Comparison of ENCODE assay signal across 9 mouse cellular contexts in the genomic region with DNA sequence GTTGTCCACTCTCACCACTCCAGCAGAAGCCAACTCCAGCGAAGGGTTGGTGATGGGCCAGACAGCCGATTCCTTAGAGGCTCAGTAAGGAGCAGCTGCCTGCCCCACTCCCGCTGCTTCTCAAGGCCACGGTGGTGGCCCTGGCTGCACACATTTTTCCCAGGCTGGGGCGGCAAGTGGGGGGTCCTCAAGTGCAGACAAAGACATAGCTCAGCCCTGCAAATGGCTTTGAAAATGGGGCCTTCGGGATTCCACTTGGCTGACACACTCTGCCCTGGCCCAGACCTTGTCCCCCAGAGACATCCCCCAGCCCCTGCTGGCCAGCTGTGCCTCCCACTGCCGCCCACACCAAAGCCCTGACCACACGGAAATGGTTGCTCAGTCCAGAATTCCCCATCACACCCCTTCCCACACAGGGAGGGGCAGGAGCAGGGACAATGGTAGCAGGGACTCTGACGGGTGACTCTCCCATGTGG.
DNase-seq lines count a peak whose midpoint lies in the region; ATAC-seq lines count a peak whose summit lies in the region.
"Had no signal": no experiment of that assay in that cellular context is flagged by ENCODE, and none has a peak within 500 bp of the region (broad histone marks: within the 10 kb centered on the region; RNA-seq: fewer than 3 reads in every experiment).

No protein-coding gene starts in this region.

- no peak overlapping the region for H3K4me2 ChIP-seq in forebrain, embryonic 16.5 days (ENCODE audit: low read length)
- H3K4me2 ChIP-seq in forebrain, embryonic 11.5 days (ENCODE audit: low read depth, low read length, severe bottlenecking), result no peak overlapping the region
- no peak overlapping the region for H3K4me2 ChIP-seq in neural tube, embryonic 13.5 days
- no peak overlapping the region for H3K4me2 ChIP-seq in hindbrain, embryonic 15.5 days
- H3K4me2 ChIP-seq: heart, embryonic 13.5 days had no signal

- no peaks in the 10 kb centered on the region for H3K9me3 ChIP-seq in forebrain, embryonic 16.5 days (ENCODE audit: control insufficient read depth, low read length)
- H3K9me3 ChIP-seq in forebrain, embryonic 11.5 days (ENCODE audit: control insufficient read depth, low read length), result no peaks in the 10 kb centered on the region
- no peaks in the 10 kb centered on the region for H3K9me3 ChIP-seq in neural tube, embryonic 13.5 days
- H3K9me3 ChIP-seq in hindbrain, embryonic 15.5 days, result no peaks in the 10 kb centered on the region
- H3K9me3 ChIP-seq: heart, embryonic 13.5 days had no signal

- peak; percentile 52 for ATAC-seq in forebrain, embryonic 16.5 days
- ATAC-seq in forebrain, embryonic 11.5 days (replicated peaks; ENCODE audit: low FRiP score), result no peak; the same call in 1 of the 2 replicates
- peak; percentile 15; the same call in 1 of the 2 replicates for ATAC-seq in neural tube, embryonic 13.5 days (ENCODE audit: low read depth)
- ATAC-seq in hindbrain, embryonic 15.5 days (ENCODE audit: low FRiP score, low read depth), result peak; percentile 67; the same call in 1 of the 2 replicates

- no peak overlapping the region for H3K27ac ChIP-seq in forebrain, embryonic 16.5 days (ENCODE audit: low read length)
- no peak overlapping the region for H3K27ac ChIP-seq in forebrain, embryonic 11.5 days (ENCODE audit: low read depth, low read length)
- 0 out of 2 replicates have a peak overlapping the region, but pooled peaks have one; percentile 23 for H3K27ac ChIP-seq in neural tube, embryonic 13.5 days (replicated peaks)
- no peak overlapping the region for H3K27ac ChIP-seq in hindbrain, embryonic 15.5 days (replicated peaks)
- H3K27ac ChIP-seq: heart, embryonic 13.5 days had no signal

- 38% methylated on average over 9 of the region's 9 CpGs for WGBS in forebrain, embryonic 16.5 days
- 60% methylated on average over 9 of the region's 9 CpGs for WGBS in forebrain, embryonic 11.5 days
- WGBS in neural tube, embryonic 13.5 days, result 34% methylated on average over 9 of the region's 9 CpGs
- WGBS in hindbrain, embryonic 15.5 days, result 23% methylated on average over 9 of the region's 9 CpGs

- no peak overlapping the region for H3K9ac ChIP-seq in forebrain, embryonic 16.5 days (replicated peaks; ENCODE audit: low read depth, low read length)
- no peak overlapping the region for H3K9ac ChIP-seq in forebrain, embryonic 11.5 days (ENCODE audit: low read length)
- H3K9ac ChIP-seq in neural tube, embryonic 13.5 days, result no peak overlapping the region
- no peak overlapping the region for H3K9ac ChIP-seq in hindbrain, embryonic 15.5 days
- H3K9ac ChIP-seq: heart, embryonic 13.5 days had no signal

- H3K4me1 ChIP-seq in forebrain, embryonic 16.5 days (replicated peaks; ENCODE audit: control insufficient read depth, insufficient read depth, low read length), result 0 out of 2 replicates have a peak, but pooled peaks cover 3% of the 10 kb centered on the region
- H3K4me1 ChIP-seq in forebrain, embryonic 11.5 days (replicated peaks; ENCODE audit: control insufficient read depth, insufficient read depth, low read length), result no peaks in the 10 kb centered on the region
- peaks cover 24% of the 10 kb centered on the region for H3K4me1 ChIP-seq in neural tube, embryonic 13.5 days (replicated peaks)
- peaks cover 5% of the 10 kb centered on the region for H3K4me1 ChIP-seq in hindbrain, embryonic 15.5 days (replicated peaks)

- no peak overlapping the region for H3K4me3 ChIP-seq in forebrain, embryonic 16.5 days (replicated peaks; ENCODE audit: low read length)
- H3K4me3 ChIP-seq in forebrain, embryonic 11.5 days (ENCODE audit: low read depth, low read length), result no peak overlapping the region
- no peak overlapping the region for H3K4me3 ChIP-seq in neural tube, embryonic 13.5 days
- H3K4me3 ChIP-seq in hindbrain, embryonic 15.5 days, result no peak overlapping the region
- H3K4me3 ChIP-seq: heart, embryonic 13.5 days had no signal

- no peak for DNase-seq in forebrain, embryonic 11.5 days (ENCODE audit: low spot score)
- DNase-seq in neural tube, embryonic 10.5 days (ENCODE audit: extremely low spot score, low spot score), result no peak
- peak; percentile 43 for DNase-seq in skeletal muscle tissue, adult 2 months (ENCODE audit: low read depth, low spot score)
- no peak for DNase-seq in adrenal gland, postnatal 14 days
- no peak for DNase-seq in right cerebral cortex, postnatal 4 days

- H3K27me3 ChIP-seq in forebrain, embryonic 16.5 days (replicated peaks; ENCODE audit: control insufficient read depth, insufficient read depth, low read length), result no peaks in the 10 kb centered on the region
- H3K27me3 ChIP-seq in forebrain, embryonic 11.5 days (ENCODE audit: control insufficient read depth, insufficient read depth, low read length), result no peaks in the 10 kb centered on the region
- no peaks in the 10 kb centered on the region; the same call in 1 of the 2 replicates for H3K27me3 ChIP-seq in neural tube, embryonic 13.5 days
- H3K27me3 ChIP-seq in hindbrain, embryonic 15.5 days, result no peaks in the 10 kb centered on the region; the same call in 1 of the 2 replicates
- H3K27me3 ChIP-seq: heart, embryonic 13.5 days had no signal

- H3K36me3 ChIP-seq in forebrain, embryonic 16.5 days (ENCODE audit: control insufficient read depth, insufficient read depth), result no peaks in the 10 kb centered on the region
- no peaks in the 10 kb centered on the region for H3K36me3 ChIP-seq in forebrain, embryonic 11.5 days (ENCODE audit: control insufficient read depth, insufficient read depth, low read length)
- no peaks in the 10 kb centered on the region for H3K36me3 ChIP-seq in neural tube, embryonic 13.5 days
- no peaks in the 10 kb centered on the region for H3K36me3 ChIP-seq in hindbrain, embryonic 15.5 days
- H3K36me3 ChIP-seq: heart, embryonic 13.5 days had no signal
